Mouse (Mus musculus) right cerebral cortex, postnatal 10 days (tissue): ENCODE results near the gene Ccdc39.

Experiments used
- DNase-seq, 2 experiments: peaks; one replicate each; pipeline ENCODE4 v3.0.0; 2021; ENCODE audit warnings: low spot score in 2 of 2

Gene Ccdc39

DNA sequence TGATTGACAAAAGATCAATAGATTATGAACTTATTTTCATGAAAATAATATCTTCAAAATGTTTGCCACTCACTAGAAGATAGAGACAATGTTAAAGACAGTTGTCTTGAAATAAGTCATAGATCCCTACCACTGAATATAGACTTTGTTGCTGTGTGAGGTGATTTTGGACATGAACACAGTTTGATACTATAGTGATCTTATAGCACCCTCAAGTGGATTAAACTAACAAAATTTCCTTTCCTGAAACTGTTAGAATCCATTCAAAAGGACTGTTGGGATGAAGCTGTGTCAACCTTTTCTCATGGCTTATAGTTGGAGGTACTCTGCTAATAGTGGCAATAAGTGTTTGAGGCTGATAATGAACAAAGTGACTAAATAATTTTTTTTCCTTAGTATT is 53.1 kb downstream of the Ccdc39 start:
- no peak for DNase-seq
